Mouse (Mus musculus) heart, adult 2 months (tissue): ENCODE results near the gene Dusp12. TPM values are rescaled to one million over a fixed set of nuclear protein-coding genes. Genes with fewer than 3 reads are reported as not detected.

ENCODE experiments used
- DNase-seq, 2 experiments: peaks; one replicate each; pipeline ENCODE4 v3.0.0; 2021
- H3K27ac ChIP-seq: fragments of 200-600 bp; 2 replicates; pipeline ENCODE4 v1.8.1; 2022
- H3K27me3 ChIP-seq: fragments of 200-500 bp; 2 replicates; pipeline ENCODE4 v1.6.1; 2012; ENCODE audit warnings: mild to moderate bottlenecking, low read length, inconsistent platforms, mixed read lengths; ENCODE audit not compliant: control insufficient read depth, insufficient read depth
- H3K36me3 ChIP-seq: fragments of 200-500 bp; 2 replicates; pipeline ENCODE4 v1.6.1; 2012; ENCODE audit warnings: low read length, inconsistent platforms; ENCODE audit not compliant: control insufficient read depth, insufficient read depth
- H3K4me1 ChIP-seq: fragments of 200-500 bp; 2 replicates; pipeline ENCODE4 v1.6.1; 2011; ENCODE audit warnings: low read length; ENCODE audit not compliant: control insufficient read depth, insufficient read depth
- H3K4me3 ChIP-seq: fragments of 200-600 bp; 2 replicates; pipeline ENCODE4 v1.8.1; 2022
- H3K79me2 ChIP-seq: fragments of 200-500 bp; replicated peaks from 2 replicates; pipeline ENCODE4 v1.6.1; 2012; ENCODE audit warnings: mild to moderate bottlenecking, inconsistent platforms, low read length, moderate library complexity, mixed read lengths; ENCODE audit not compliant: control insufficient read depth, insufficient read depth
- H3K9ac ChIP-seq: fragments of 200-500 bp; 2 replicates; pipeline ENCODE4 v1.6.1; 2012; ENCODE audit warnings: low read depth, mild to moderate bottlenecking, control low read depth, inconsistent platforms, low read length, mixed read lengths
- CTCF ChIP-seq: fragments of 200-600 bp; IDR thresholded peaks from 2 replicates; pipeline ENCODE4 v1.8.1; 2022; ENCODE audit warnings: antibody characterized with exemption, mild to moderate bottlenecking, moderate library complexity
- EP300 ChIP-seq: fragments of 200-500 bp; IDR thresholded peaks from 2 replicates; pipeline ENCODE4 v1.6.1; 2011; ENCODE audit warnings: low read depth, low read length, control low read depth; ENCODE audit not compliant: insufficient read depth
- POLR2A ChIP-seq: fragments of 200-500 bp; IDR thresholded peaks from 2 replicates; pipeline ENCODE4 v1.6.1; 2011; ENCODE audit warnings: mild to moderate bottlenecking, low read depth, low read length, control low read depth; ENCODE audit not compliant: insufficient read depth
- WGBS: fragments of 180-500 bp; shearing (Covaris S2); methylation state at CpG from one replicate; pipeline ENCODE4 v1.1.7; 2018; 5-methylcytosine and 5-hydroxymethylcytosine counted together
- intact Hi-C: fragments of 180-260 bp; cut with DNase I; formaldehyde crosslinking; loops from one replicate; pipeline ENCODE4 v1.15.1; 2025
- polyA plus RNA-seq: library from polyadenylated mRNA; depleted of rRNA; stranded (reverse); fragments of >200 nt; gene quantifications from 2 replicates; pipeline ENCODE4 v1.2.3, GENCODE M21; 2012
- total RNA-seq, 2 experiments: library from RNA; stranded (reverse); gene quantifications; 2 replicates each; pipeline ENCODE4 v1.2.3; 2021

Gene Dusp12
- total and polyA plus RNA-seq, 3 experiments = 6.7 to 7.0 (median 6.8) TPM

- peaks cover 5% of the 10 kb centered on the region; the same call in 1 of the 2 replicates for H3K79me2 ChIP-seq
- H3K9ac ChIP-seq = no peak overlapping the region
- peaks cover 2% of the 10 kb centered on the region for H3K4me1 ChIP-seq
- TF ChIP-seq CTCF = no peak
- no peak for TF ChIP-seq POLR2A
- TF ChIP-seq EP300 = no peak
- no peaks in the 10 kb centered on the region for H3K27me3 ChIP-seq
- intact Hi-C loops = no loop called here
- DNase-seq = no peak
- 84% methylated on average over 13 of the region's 13 CpGs for WGBS
- H3K36me3 ChIP-seq = peaks cover 4% of the 10 kb centered on the region
- H3K4me3 ChIP-seq = no peak overlapping the region
- no peak overlapping the region for H3K27ac ChIP-seq
Measured at GRCm38 (mm10) chr1:170855056-170855760, 30.1 kb downstream of the Dusp12 start.

DNA sequence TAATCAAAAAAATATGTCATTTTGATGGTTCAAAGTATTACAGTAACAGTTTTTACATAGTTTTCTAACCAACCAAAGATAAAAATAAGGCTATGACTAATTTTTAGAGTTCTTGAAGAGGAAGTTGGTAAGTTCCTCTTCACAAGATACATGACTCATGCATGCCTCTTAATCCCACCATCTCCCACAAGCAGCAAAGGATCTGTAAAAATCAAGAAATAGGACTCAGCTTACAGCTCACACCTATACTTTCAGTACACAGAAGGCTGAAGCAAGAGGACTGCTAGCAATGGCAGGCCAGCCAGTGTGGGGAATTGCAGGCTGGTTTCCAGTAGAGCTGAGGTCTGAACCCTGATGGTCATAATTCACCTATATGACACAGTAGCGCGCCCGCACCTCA, 31.7 kb downstream of the Dusp12 start:
- no peak overlapping the region for H3K27ac ChIP-seq

GRCm38 (mm10) chr1:170850637-170851624, 34.4 kb downstream of the Dusp12 start:
- TF ChIP-seq EP300 (no peak), CTCF (no peak), POLR2A (no peak)
- no peak for DNase-seq
- Histone ChIP-seq H3K4me3 (no peak overlapping the region), H3K27ac (no peak overlapping the region), H3K9ac (no peak overlapping the region), H3K4me1 (peaks cover 2% of the 10 kb centered on the region), H3K36me3 (peaks cover 6% of the 10 kb centered on the region), H3K79me2 (no peaks in the 10 kb centered on the region), H3K27me3 (no peaks in the 10 kb centered on the region)
- intact Hi-C loops = no loop called here
- 77% methylated on average over 23 of the region's 23 CpGs for WGBS

More for the DNA sequence above, 31.7 kb downstream of the Dusp12 start:
- H3K4me1 ChIP-seq = peaks cover 2% of the 10 kb centered on the region; the same call in 1 of the 2 replicates
- no peak overlapping the region for H3K4me3 ChIP-seq
- WGBS = 85% methylated on average over 3 of the region's 3 CpGs
- intact Hi-C loops = no loop called here
- 0 out of 2 replicates have a peak, but pooled peaks cover 2% of the 10 kb centered on the region for H3K79me2 ChIP-seq
- H3K27me3 ChIP-seq = no peaks in the 10 kb centered on the region
- DNase-seq = no peak
- H3K9ac ChIP-seq = no peak overlapping the region
- TF ChIP-seq EP300 = no peak
- no peak for TF ChIP-seq POLR2A
- no peak for TF ChIP-seq CTCF
- peaks cover 4% of the 10 kb centered on the region for H3K36me3 ChIP-seq

DNA sequence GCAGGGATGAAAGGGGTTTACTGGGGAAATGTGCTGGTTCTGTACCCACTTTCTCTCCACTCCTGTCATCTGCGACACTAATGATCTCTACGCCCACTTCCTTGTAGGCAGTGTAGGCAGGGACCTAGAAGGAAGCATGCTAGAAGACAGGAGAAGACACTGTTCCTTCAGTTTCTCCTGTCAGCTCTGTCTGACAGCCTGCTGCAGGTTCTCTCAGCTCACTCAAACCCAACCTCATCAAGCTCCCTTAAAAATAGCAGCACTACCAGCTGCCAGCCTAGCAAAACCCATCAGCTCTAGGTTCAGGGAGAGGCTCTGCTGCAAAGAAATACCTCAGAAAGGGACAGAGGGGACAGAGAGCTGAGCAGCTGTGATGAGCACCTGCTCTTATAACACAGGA, 35.3 kb downstream of the Dusp12 start:
- H3K27ac ChIP-seq = no peak overlapping the region; the same call in 1 of the 2 replicates
- H3K79me2 ChIP-seq = no peaks in the 10 kb centered on the region
- WGBS = 83% methylated on average over 2 of the region's 2 CpGs
- H3K9ac ChIP-seq = no peak overlapping the region
- peaks cover 12% of the 10 kb centered on the region for H3K36me3 ChIP-seq
- no peak for DNase-seq
- TF ChIP-seq POLR2A (no peak), EP300 (no peak), CTCF (no peak)
- no peak overlapping the region for H3K4me3 ChIP-seq
- intact Hi-C loops = no loop called here
- H3K4me1 ChIP-seq = peaks cover 3% of the 10 kb centered on the region
- no peaks in the 10 kb centered on the region for H3K27me3 ChIP-seq

- Histone ChIP-seq H3K36me3 (peaks cover 8% of the 10 kb centered on the region), H3K4me1 (peaks cover 4% of the 10 kb centered on the region), H3K4me3 (0 out of 2 replicates have a peak overlapping the region, but pooled peaks have one; percentile 10), H3K27me3 (no peaks in the 10 kb centered on the region), H3K9ac (peak overlapping the region; percentile 24; the same call in 1 of the 2 replicates), H3K79me2 (peaks cover 3% of the 10 kb centered on the region), H3K27ac (peak overlapping the region; percentile 82)
- DNase-seq = peak in 1 of 2 experiments; percentile 54
- 22% methylated on average over 10 of the region's 10 CpGs for WGBS
- TF ChIP-seq POLR2A = no peak
- TF ChIP-seq EP300 = peak; percentile 71; the same call in 1 of the 2 replicates
- intact Hi-C loops = no loop called here
Measured at GRCm38 (mm10) chr1:170845448-170846307, 39.7 kb downstream of the Dusp12 start.
